Mouse (Mus musculus) adrenal gland, adult 2 months (tissue): ENCODE results near the gene Miga2. TPM values are rescaled to one million over a fixed set of nuclear protein-coding genes. Genes with fewer than 3 reads are reported as not detected.
"Not testable (repeated sequence)": the region's sequence is repeated elsewhere in the genome, so short reads cannot be mapped to it uniquely, and the experiment has no call there.

ENCODE experiments used
- DNase-seq: peaks from one replicate; pipeline ENCODE4 v3.0.0; 2021
- polyA plus RNA-seq: library from polyadenylated mRNA; depleted of rRNA; stranded (reverse); fragments of >200 nt; gene quantifications from 2 replicates; pipeline ENCODE4 v1.2.3, GENCODE M21; 2012
- total RNA-seq, 2 experiments: library from RNA; stranded (reverse); gene quantifications; 2 replicates each; pipeline ENCODE4 v1.2.3; 2021

Miga2 gene
- total and polyA plus RNA-seq, 3 experiments = 55.8 to 111 (median 71.7) TPM

DNA sequence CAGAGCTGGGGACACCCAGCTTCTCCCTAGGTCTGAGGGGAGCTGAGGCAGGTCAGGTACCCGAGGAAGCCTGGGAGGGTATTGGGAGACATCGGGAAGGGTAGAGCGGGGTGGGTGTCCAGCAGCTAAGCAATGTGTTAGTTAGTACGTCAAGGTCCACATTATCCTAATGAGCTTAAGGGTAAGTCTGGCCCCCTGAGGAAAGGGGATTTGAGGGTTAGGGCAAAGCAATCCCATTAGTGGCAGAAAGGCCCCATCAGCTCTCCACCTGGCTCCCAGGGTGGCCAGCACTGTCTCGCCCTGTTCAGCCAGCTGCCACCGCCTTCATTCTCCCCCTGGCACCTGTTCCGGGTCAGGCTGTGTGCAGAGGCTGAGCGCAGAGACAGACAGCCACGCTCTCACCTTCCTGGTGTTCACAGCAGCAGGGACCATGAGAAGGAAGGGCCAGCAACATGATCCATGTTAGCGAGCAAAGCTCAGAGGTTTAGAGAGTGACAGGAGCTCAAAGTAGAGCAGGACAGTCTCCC is 34.0 kb downstream of the Miga2 start:
- no peak for DNase-seq

GRCm38 (mm10) chr2:30399191-30400171 is 35.4 kb downstream of the Miga2 start:
- DNase-seq = no peak

DNA sequence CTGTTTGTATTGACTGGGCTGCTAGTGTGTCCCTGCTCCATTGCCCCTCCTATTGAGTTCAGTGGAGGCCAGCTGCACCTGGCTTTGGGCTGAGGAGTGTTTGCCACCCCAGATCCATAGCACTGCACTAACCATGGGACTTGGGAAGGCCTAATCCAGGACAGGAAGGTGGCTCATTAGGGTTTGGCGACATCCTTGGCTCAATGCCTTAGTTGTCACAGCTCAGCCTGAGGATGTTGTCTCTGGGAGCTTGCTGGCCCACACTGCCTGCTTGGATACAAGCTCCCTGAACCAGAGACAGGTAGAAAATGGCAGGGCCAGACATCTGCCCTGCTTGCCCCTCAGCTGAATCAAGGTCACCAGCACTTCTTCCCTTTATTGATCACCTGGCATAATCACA is 37.5 kb downstream of the Miga2 start:
- no peak for DNase-seq

GRCm38 (mm10) chr2:30402351-30402826 is 38.4 kb downstream of the Miga2 start:
- DNase-seq = no peak

GRCm38 (mm10) chr2:30402843-30403242 is 38.8 kb downstream of the Miga2 start:
- DNase-seq = no peak

GRCm38 (mm10) chr2:30403870-30404269 is 39.8 kb downstream of the Miga2 start:
- DNase-seq = no peak

DNA sequence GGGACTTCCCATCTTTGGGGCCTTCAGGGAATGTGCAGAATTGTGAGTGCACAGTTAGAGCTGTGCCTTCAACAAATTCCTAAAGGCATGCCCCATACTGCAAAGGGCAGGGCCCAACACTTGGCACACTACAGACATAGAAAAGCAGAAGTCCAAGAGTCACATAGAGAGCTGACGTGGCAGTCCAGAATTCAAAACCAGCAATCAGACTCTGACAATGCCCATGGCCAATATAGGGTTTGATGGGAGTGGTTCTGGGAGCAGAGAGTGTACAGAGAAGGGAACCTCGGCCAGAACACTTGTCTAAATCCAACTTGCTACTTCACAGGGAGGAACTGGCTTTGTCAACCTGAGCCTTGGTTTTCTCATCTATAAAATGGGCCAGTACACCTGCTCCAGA is 43.2 kb downstream of the Miga2 start:
- no peak for DNase-seq

DNA sequence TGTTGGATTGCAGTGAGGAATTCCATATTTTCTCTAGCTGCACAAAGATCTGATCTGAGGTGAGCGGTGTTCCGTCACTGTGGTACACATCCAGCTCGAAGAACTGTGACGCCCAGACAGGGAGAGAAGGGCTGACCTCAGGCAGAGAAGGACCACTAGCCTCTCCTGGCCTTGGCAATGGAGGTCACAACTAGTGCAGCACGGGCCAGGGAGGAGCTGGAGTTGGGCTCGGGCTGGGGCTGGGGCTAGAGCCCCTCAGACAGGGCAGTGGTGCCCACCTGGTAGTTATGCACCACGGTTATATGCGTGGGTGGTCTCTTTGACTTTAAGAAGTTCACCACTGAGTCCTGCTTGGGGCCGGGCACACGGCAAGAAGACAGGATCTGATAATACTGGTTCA is 43.7 kb downstream of the Miga2 start:
- DNase-seq = no peak

DNA sequence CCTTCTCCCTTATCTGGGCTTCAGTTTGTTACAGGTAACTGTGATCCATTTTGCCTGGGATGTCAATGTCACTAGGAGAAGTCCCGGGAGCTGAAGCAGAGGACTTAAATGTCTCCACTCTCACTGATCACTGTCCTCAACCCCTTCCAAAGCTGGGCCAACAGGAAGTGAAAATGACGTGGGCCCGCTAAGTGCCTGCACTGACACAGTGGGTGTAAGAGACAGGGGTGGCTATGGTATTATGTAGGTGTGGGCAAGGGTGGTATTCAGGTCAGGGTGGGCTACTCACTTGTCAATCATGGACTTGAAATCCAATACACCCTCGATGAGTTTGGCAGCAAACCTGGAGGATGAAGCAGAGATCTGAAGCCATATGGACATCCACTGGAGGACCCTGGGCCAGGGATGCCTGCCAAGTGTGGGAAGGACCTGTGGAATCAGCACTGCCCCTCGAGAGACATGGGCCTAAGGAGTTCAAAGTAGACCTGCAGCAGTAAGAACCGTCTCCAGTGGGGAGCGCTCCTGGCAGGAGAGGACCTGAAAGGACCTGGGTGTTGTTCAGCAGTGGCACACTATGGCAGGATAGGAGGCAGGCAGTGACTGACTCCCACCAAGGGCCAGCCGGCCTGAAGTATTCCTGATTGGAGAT is 44.5 kb downstream of the Miga2 start:
- no peak for DNase-seq

DNA sequence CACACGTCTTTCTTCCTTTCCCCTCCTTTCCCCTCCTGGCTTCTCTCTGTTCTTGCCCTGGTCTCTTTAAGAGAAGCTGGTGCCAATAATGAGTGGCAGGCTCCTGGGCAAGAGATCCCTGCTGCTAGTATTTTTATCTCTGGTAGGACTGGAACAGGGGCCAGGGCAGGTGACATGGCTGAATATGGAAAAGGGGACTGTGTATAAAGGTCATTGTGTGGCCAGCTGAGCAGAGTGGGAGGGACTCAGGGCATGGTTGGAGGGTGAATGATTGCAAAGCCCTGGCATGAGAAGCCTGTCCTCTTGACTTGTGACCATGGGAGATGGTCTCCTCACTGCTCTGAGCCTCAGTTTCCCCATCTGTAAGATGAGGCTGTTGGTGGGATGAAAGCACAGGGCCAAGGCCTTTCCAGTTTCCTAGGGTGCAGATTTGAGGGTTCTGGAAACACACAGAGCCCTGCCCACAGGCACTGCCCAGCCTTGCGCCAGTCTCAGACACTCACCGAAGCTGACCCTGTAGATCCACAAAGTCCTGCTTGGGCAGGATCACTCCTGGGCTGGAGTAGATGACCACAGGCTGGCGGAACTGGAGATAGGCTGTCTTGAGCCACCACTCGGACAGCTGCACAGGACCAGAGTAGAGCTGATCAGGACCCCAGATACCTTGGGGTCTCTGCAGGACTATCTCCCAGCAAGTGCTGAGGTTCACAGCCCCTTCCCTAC is 45.6 kb downstream of the Miga2 start:
- peak; percentile 59 for DNase-seq

GRCm38 (mm10) chr2:30413038-30413973 is 49.3 kb downstream of the Miga2 start:
- no peak for DNase-seq

DNA sequence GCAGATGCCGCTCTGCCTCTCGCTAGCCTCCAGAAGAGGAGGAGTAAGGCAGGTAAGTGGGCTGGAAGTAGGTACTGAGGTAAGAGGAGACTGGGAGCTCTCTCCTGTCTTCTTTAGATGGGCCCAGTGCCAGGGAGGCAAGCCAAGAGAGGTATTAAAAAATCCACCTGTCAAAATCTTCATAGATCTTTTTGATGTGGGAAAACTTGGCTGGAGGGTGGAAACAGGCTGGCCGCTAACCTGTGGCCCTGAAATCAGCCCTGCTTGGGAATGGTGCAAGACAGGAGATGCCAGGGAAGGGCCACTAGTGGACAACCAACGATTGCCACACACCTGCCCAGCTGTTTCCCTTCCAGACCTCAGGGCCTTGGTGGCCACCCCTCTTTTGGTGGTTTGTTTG is 50.1 kb downstream of the Miga2 start:
- DNase-seq = peak; percentile 48

DNA sequence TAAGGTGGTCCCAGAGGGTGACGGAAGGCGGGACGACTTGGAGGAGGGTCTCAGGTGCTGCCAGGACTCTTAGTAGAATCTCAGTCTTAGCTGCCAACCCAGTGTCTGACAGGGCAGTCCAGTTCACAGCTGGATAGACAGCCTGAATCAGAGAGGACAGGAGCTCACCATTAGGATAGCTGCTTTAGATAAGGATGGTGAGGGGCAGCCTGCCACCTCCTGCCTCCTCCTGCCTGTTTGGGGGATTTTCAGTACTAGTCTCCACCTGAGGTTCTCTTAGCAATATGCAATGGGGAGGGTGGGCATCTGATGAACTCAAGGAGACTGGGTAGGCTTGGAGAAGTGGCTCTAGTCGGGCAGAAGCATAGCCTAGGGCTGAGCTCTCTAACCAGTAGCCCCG is 50.6 kb downstream of the Miga2 start:
- no peak for DNase-seq

DNA sequence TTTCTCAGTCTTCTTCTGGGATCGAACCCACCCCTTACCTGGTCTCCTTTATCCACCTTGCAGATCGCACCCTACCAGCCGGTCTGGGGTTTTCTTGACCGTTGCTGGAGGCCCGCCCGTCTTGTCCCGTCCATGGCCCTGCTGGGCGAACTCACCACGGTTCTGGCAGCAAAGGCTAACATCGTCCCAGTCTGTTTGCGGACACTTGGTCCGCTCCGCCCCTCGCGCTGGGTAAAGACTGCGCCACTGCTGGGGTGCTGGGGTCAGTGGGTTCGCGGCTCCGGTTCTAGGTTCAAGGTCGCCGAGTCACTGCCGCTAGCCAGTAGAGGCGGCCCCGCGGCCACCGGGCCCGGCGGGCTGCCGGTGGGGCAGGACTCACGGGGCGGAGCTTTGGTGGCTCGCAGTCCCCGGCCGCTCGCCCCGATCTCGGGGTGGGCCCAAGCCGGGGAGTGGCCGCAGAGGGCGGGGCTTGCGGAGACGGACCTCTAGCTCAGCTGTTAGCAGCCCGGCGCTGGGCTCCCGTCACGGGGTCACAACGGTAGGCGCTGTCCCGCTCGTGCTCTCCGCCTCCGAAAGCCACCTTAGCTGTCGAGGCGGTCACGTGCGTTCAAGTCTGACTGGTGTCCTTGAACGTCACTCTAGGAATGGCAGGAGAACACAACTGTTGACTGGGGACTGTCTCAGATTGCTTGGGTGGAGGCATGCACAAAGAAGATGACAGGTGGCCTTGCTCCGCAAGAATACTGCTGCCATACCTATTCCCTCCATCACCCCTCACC is 51.3 kb downstream of the Miga2 start, which contains the start of gene Crat:
Gene Crat, minus strand, starts transcription at position 657 of the 779 bp plus-strand sequence.
- peak; percentile 97 for DNase-seq

- DNase-seq = peak; percentile 93
These were observed 52.1 kb downstream of the Miga2 start, which contains the start of gene Ptpa for GRCm38 (mm10) chr2:30415936-30416648. Ptpa (plus strand) TSS chr2:30416039.

- DNase-seq = no peak
These were observed 52.6 kb downstream of the Miga2 start for GRCm38 (mm10) chr2:30416649-30416965.

GRCm38 (mm10) chr2:30417154-30417553 is 53.1 kb downstream of the Miga2 start:
- not testable (repeated sequence) for DNase-seq

DNA sequence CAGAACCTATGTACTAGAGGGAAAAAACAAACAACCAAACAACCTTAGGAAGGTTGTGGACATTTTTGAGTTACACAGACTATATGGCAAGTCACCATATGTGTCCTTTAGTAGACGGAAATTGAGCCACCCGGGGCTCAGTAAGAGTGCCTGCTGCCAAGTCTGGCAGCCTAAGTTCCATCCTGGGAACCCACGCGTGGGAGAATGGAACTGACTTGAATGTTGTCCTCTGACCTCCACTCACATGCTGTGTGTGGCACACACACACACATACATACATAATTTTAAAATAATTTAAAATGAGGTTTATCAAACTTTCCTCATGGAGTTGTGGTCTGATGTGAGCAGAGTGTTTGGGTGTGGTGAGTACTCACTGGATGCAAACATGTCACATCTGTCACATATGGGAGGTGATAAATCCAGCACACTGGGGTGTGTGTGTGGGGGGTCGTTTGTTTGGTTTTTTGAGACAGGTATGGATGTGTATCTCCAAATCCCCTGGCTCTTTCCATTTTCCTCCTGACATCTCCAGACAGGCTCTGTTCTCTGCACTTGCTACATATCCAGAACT is 53.6 kb downstream of the Miga2 start:
- DNase-seq = no peak

DNA sequence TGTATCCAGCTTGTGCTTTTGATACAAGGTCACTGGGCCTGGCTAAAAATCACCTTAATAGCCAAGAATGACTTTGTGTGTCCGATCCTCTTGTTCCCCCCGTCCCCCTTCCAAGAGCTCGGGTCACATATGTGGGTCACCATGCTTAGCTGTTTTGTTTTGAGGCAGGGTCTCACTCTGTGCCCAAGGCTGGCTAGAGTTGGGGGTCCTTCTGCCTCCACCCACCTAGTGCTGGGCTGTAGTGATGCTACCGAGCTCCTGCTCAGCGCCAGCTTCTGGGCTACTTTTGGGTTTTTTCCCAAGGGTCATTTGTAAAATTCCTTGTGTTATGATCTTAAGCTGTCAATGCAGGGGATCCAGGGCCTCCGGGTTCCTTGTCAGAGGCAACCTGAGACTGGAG is 54.2 kb downstream of the Miga2 start:
- DNase-seq = no peak
